In genomic region chr7:47132931-47133260, GRCm38 (mm10) we compare ENCODE assay signal across 9 mouse cellular contexts. TPM values are rescaled to one million over a fixed set of nuclear protein-coding genes. Genes with fewer than 3 reads are reported as not detected.
DNase-seq lines count a peak whose midpoint lies in the region; ATAC-seq and TF ChIP-seq lines count a peak whose summit lies in the region.
"Had no signal": no experiment of that assay in that cellular context is flagged by ENCODE, and none has a peak within 500 bp of the region (broad histone marks: within the 10 kb centered on the region; RNA-seq: fewer than 3 reads in every experiment).

No protein-coding gene starts in this region.

- no peaks in the 10 kb centered on the region for H3K9me3 ChIP-seq in heart, embryonic 15.5 days (replicated peaks)
- H3K9me3 ChIP-seq in hindbrain, embryonic 13.5 days: no peaks in the 10 kb centered on the region
- H3K9me3 ChIP-seq in midbrain, embryonic 13.5 days: no peaks in the 10 kb centered on the region
- H3K9me3 ChIP-seq: G1E had no signal

- H3K4me3 ChIP-seq in heart, embryonic 15.5 days: peak overlapping the region; percentile 61
- H3K4me3 ChIP-seq in cortical plate, adult 2 months (ENCODE audit: insufficient read depth, low read length): peak overlapping the region; percentile 82
- H3K4me3 ChIP-seq in hindbrain, embryonic 13.5 days: peak overlapping the region; percentile 79
- H3K4me3 ChIP-seq in midbrain, embryonic 13.5 days (replicated peaks): peak overlapping the region; percentile 79

- WGBS in heart, embryonic 15.5 days: 4% methylated on average over 10 of the region's 10 CpGs
- 0% methylated on average over 10 of the region's 10 CpGs for WGBS in hindbrain, embryonic 13.5 days
- WGBS in midbrain, embryonic 13.5 days: 0% methylated on average over 10 of the region's 10 CpGs

- no peak for TF ChIP-seq POLR2A in cortical plate, adult 2 months (IDR thresholded peaks at IDR 0.05; ENCODE audit: extremely low read depth, insufficient read depth, low read length)

- H3K27me3 ChIP-seq in heart, embryonic 15.5 days: peaks cover 66% of the 10 kb centered on the region
- peaks cover 10% of the 10 kb centered on the region; the same call in 1 of the 2 replicates for H3K27me3 ChIP-seq in hindbrain, embryonic 13.5 days
- peaks cover 23% of the 10 kb centered on the region for H3K27me3 ChIP-seq in midbrain, embryonic 13.5 days

- peak overlapping the region; percentile 47; the same call in 1 of the 2 replicates for H3K9ac ChIP-seq in heart, embryonic 15.5 days
- H3K9ac ChIP-seq in hindbrain, embryonic 13.5 days: peak overlapping the region; percentile 91
- H3K9ac ChIP-seq in midbrain, embryonic 13.5 days (replicated peaks): peak overlapping the region; percentile 89

- H3K36me3 ChIP-seq in heart, embryonic 15.5 days: no peaks in the 10 kb centered on the region
- H3K36me3 ChIP-seq in hindbrain, embryonic 13.5 days: no peaks in the 10 kb centered on the region
- H3K36me3 ChIP-seq in midbrain, embryonic 13.5 days: no peaks in the 10 kb centered on the region
- H3K36me3 ChIP-seq: G1E had no signal

- H3K4me2 ChIP-seq in heart, embryonic 15.5 days: peak overlapping the region; percentile 99
- peak overlapping the region; percentile 76 for H3K4me2 ChIP-seq in hindbrain, embryonic 13.5 days
- H3K4me2 ChIP-seq in midbrain, embryonic 13.5 days (replicated peaks): peak overlapping the region; percentile 61

- peaks cover 19% of the 10 kb centered on the region for H3K4me1 ChIP-seq in heart, embryonic 15.5 days (replicated peaks)
- H3K4me1 ChIP-seq in cortical plate, adult 2 months (ENCODE audit: control insufficient read depth, insufficient read depth, low read length): peaks cover 3% of the 10 kb centered on the region
- H3K4me1 ChIP-seq in hindbrain, embryonic 13.5 days (replicated peaks): peaks cover 28% of the 10 kb centered on the region
- H3K4me1 ChIP-seq in midbrain, embryonic 13.5 days (replicated peaks): peaks cover 19% of the 10 kb centered on the region

- DNase-seq in heart, adult 18-20 months: no peak
- DNase-seq in thymus, adult 18-20 months: no peak
- DNase-seq in spleen, postnatal 4 days (ENCODE audit: low spot score in 2 of 2): no peak
- DNase-seq in urinary bladder, postnatal 4 days (ENCODE audit: low spot score in 2 of 2): no peak

- no peak for ATAC-seq in heart, embryonic 15.5 days (replicated peaks; ENCODE audit: insufficient number of reproducible peaks, insufficient read depth, low FRiP score, low read depth)
- ATAC-seq in hindbrain, embryonic 13.5 days (ENCODE audit: low FRiP score): no peak
- no peak for ATAC-seq in midbrain, embryonic 13.5 days

- no peak for TF ChIP-seq CTCF in cortical plate, adult 2 months (IDR thresholded peaks at IDR 0.05; ENCODE audit: extremely low read depth, insufficient read depth, low read length)

- no peak overlapping the region for H3K27ac ChIP-seq in heart, embryonic 15.5 days
- peak overlapping the region; percentile 96 for H3K27ac ChIP-seq in cortical plate, adult 2 months (ENCODE audit: insufficient read depth, low read length)
- peak overlapping the region; percentile 95 for H3K27ac ChIP-seq in hindbrain, embryonic 13.5 days
- H3K27ac ChIP-seq in midbrain, embryonic 13.5 days: peak overlapping the region; percentile 92

RNA-seq across cellular contexts. Expression of gene Ptpn5, which starts 0.6 kb away (rescaled TPM):
- 0.44 and 0.61 TPM in 2 replicates for polyA plus RNA-seq in heart, embryonic 15.5 days (2015; fragmentation: Nextera tagmentation; extraction: Ambion mirVana)
- not detected for total RNA-seq in heart, adult 18-20 months (2021)
- polyA plus RNA-seq in cortical plate, adult 2 months (2012; rRNA removed): 205 and 221 TPM in 2 replicates
- 112 and 120 TPM in 2 replicates for polyA plus RNA-seq in hindbrain, embryonic 13.5 days (2015; fragmentation: Nextera tagmentation; extraction: Ambion mirVana)
- 98.6 and 102 TPM in 2 replicates for polyA plus RNA-seq in midbrain, embryonic 13.5 days (2015; fragmentation: Nextera tagmentation; extraction: Ambion mirVana)
- polyA plus RNA-seq: G1E had no signal

Comparison
In these comparisons a context has a peak if more than half of its experiments do, and no peak if none do; other contexts are left out.
1. RNA of gene Ptpn5, which starts 0.6 kb away (polyA plus RNA-seq): 205 to 221 TPM in cortical plate, adult 2 months, 112 to 120 TPM in hindbrain, embryonic 13.5 days and 98.6 to 102 TPM in midbrain, embryonic 13.5 days; 0.44 to 0.61 TPM in heart, embryonic 15.5 days; every median in the first group is over 10 times any median in the second.
2. Peak in every context shown above with its lines, with median percentiles within 50 percentile points of each other: H3K4me2 ChIP-seq, H3K4me3 ChIP-seq and H3K9ac ChIP-seq.